Mouse (Mus musculus) layer of hippocampus, postnatal 14 days (tissue): ENCODE measurements at regions not wholly inside any gene's neighbourhood (a gene's known extent, or its start where the extent isn't known, plus 50 kb on each side); places are given as distances from the start of the nearest gene placed in this dataset.

Source experiments
- DNase-seq, 2 experiments: peaks; one replicate each; pipeline ENCODE4 v3.0.0; 2021 to 2022; ENCODE audit warnings: low spot score in 2 of 2, mixed read lengths in 1 of 2

DNA sequence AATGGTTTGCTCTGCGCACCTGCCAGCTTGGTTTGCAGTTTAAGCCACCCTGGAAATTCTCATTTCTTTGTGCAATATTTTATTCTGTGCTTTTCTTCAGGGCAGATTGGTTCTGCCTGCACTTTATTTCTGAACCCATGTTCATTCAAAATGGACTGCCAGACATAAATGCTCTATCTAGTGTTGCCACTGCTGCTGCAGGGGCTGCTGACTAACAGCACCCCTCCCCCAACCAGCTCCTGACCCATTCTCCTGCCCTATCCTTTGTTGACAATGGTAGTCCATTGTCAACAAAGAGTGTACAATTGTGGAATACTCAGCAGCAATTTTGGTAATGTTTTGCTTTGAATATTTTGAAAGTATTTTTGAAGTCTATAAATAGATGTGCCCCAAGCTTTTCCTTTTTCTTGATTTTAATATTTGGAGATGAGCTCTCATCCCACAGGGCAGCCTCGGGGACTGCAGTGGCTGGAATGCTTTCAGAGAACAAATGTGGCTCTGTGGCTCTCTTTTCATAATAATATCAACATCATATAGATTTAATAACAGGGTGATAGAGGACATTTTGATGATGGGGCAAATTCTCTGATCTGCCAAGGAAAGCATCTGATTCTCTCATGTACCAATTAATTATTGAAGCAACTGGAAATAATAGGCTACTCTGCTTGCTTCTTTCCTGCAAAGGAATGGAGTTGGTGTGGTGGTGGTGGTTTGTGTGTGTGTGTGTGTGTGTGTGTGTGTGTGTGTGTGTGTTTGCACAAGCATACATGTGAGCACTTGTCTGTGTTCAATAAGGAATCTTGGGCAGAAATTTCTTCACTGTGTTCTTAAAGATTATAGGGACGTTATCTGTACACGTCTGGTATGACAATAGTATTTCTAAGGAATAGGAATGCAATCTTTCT, 813.2 kb upstream of the Gm5150 start:
- peak in 1 of 2 experiments; percentile 1 for DNase-seq

DNA sequence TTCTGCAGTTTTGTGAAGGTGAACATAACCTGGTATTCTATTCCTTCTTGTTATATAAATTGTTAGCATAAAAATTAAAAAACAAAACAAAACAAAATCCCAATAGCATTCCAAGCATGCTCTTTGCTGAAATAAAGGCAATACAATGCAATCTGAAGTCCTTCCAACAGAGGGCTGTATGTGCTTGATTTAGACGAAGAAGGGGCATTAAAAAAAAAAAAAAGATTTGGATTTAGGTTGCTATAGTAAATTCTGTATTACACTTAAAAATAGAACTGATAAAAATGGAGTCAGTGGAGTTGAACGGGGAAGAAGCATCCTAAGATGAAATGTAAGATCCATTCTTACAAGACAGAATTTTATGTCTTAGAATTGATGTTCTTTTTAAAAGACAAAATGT, 810.6 kb upstream of the Gm5150 start:
- peak in 1 of 2 experiments; percentile 42 for DNase-seq

DNA sequence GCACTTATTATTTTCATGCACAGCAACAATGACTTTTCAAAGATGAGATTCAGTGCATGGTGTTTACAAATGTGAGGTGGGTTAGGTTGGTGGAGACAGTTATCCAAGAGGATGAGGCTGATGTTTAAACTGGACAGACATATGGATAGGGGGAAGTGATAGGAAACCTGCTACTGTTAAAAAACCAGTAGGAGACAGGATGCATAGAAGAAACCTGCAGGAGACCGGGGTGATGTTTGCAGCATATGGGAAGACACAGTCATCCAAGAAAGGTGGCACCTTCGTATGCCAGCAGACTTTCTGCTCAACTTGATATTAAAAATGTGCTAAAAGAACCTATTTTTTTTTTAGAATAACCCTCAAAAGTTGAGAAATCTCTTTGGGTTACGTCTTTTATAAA, 809.9 kb upstream of the Gm5150 start:
- DNase-seq: no peak

DNA sequence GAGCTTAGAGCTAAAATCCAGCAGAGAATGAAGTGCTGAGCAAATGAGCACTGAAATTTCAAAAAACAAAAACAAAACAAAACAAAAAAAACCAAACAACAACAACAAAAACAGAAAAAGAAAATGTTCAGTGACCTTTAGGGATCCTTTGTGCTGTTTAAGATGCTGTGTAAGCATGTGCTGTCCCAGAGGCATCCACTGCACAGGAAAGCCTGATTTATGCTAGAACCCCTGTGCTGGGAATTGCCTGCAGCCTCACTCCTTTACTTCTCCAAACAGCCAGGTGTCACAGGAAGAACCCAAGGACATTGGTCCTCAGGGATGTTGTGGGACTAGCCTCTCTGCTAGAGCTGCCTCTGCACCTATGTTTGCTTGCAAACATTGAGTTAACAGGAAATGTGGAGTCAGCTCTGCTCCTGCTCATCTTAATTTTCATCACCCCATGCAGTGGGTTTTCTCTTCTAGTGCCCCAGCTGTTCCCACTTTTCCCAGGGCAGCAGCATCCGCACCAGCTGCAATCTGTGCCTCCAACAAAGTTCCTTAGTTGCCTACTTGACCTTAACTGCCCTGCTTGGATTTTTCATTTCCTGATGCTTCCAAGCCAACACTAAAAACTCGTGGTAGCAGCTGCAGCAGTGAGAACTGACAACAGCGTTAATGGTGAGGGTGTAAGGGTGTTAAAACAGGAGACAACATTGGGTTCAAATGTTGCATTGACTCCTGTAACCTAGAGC, 804.8 kb upstream of the Gm5150 start:
- no peak for DNase-seq

DNA sequence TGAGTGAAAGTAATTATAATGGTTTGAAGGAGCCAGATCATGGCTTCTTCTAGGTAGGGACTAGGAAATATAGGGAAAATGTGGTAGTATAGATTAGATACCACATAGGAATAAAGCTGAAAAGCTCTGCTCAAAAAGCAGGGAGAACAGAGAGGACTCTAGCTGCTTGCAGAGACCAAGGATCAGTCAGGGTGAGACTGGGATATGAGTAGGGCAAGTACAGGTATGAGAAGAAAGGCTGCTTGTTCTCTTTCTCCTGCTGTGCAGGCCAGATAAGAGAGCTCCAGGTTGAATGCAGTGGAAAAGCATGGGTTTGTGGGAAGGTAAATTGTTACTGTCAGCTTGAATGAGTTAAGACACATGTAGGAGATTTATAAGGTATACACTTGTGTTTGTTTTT, 797.4 kb upstream of the Gm5150 start:
- DNase-seq: no peak
